Mouse (Mus musculus) G1E (cell line): ENCODE results near the gene Surf1. TPM values are rescaled to one million over a fixed set of nuclear protein-coding genes. Genes with fewer than 3 reads are reported as not detected.

Experiments
- ATAC-seq: 2 replicates; pipeline ENCODE4 v1.8.0; 2016; ENCODE audit warnings: mild to moderate bottlenecking; ENCODE audit not compliant: insufficient number of reproducible peaks, poor library complexity, low FRiP score, severe bottlenecking; ENCODE audit errors: extremely low read depth
- DNase-seq: peaks from one replicate; pipeline ENCODE4 v3.0.0; 2012; ENCODE audit warnings: low spot score
- H3K27me3 ChIP-seq: 2 replicates; pipeline ENCODE4 v1.6.1; 2012; ENCODE audit warnings: mild to moderate bottlenecking, low read length, inconsistent platforms; ENCODE audit not compliant: insufficient read depth
- H3K36me3 ChIP-seq: replicated peaks from 2 replicates; pipeline ENCODE3; 2012; ENCODE audit warnings: mild to moderate bottlenecking, inconsistent platforms
- H3K4me1 ChIP-seq: 2 replicates; pipeline ENCODE4 v1.6.1; 2012; ENCODE audit warnings: low read depth, low read length, inconsistent platforms, mixed read lengths; ENCODE audit not compliant: insufficient read depth
- H3K4me3 ChIP-seq: 2 replicates; pipeline ENCODE4 v1.5.1; 2012; ENCODE audit warnings: low read depth, mild to moderate bottlenecking, inconsistent platforms, low read length, moderate library complexity, mixed read lengths
- H3K9me3 ChIP-seq: replicated peaks from 2 replicates; pipeline ENCODE4 v1.6.1; 2012; ENCODE audit warnings: inconsistent platforms
- CTCF ChIP-seq: IDR thresholded peaks from 2 replicates; pipeline ENCODE4 v1.5.1; 2012; ENCODE audit warnings: low read depth, low read length, inconsistent platforms, mixed read lengths
- GATA1 ChIP-seq: IDR thresholded peaks from 2 replicates; pipeline ENCODE4 v1.6.1; 2012; ENCODE audit warnings: borderline replicate concordance, low read length, inconsistent platforms, mixed read lengths
- GATA2 ChIP-seq: IDR thresholded peaks from 2 replicates; pipeline ENCODE4 v1.6.1; 2012; ENCODE audit warnings: low read depth, low read length, inconsistent platforms, borderline replicate concordance
- POLR2AphosphoS5 ChIP-seq: IDR thresholded peaks from 2 replicates; pipeline ENCODE4 v1.6.1; 2012; ENCODE audit warnings: low read depth, low read length, inconsistent platforms; ENCODE audit not compliant: insufficient replicate concordance
- TAL1 ChIP-seq: conservative IDR thresholded peaks from 2 replicates; pipeline ENCODE4 v1.6.1; 2012; ENCODE audit warnings: low read depth, low read length, inconsistent platforms, mixed read lengths
- polyA plus RNA-seq: library from polyadenylated mRNA; stranded (reverse); fragments of >175 nt; gene quantifications from 2 replicates; pipeline ENCODE4 v1.2.3, GENCODE M21; 2012
- total RNA-seq, 2 experiments: library from RNA; stranded (forward) in 1 of 2; stranded (reverse) in 1 of 2; fragments of 200-1000 nt in 1 of 2; fragments of >200 nt in 1 of 2; fragmentation: Nextera tagmentation in 1 of 2; gene quantifications; 2 replicates each; pipeline ENCODE4 v1.2.3; 2014 to 2017

Gene Surf1
- total and polyA plus RNA-seq, 3 experiments: 38.1 to 119 (median 85.6) TPM

DNA sequence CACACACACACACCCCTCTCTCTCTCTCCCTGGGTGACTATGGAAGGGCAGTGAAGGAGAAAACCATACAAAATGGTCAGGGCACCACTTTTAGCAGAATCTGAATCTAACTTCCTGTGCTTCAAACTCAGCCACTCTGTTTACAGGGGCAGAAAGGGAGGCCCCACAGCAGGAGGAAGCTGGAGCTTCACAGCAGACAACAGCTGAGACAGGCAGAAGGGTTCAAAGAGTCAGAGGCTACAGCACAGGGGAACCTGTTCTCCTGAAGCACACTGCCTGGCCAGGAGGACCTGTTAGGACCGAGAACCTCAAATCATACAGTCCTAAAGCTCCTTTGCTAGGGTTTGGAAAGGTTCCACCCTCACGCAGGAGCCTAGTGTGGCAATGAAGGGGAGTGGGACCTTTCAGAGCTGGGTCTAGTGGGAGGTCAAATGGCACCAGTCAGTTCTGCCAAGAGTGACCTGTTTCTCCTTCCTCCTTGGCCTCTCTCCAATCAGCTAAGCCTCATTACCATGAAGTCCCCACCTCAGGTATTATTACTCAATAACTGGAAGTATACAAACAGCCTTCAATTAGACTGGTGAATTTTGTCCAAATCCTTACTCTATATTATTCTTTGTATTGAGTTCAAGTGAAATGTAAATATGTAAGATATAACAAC, 38.5 kb upstream of the Surf1 start:
- DNase-seq (no peak), ATAC-seq (no peak)
- no peak overlapping the region for H3K4me3 ChIP-seq
- TF ChIP-seq TAL1: no peak
- TF ChIP-seq GATA2: no peak
- TF ChIP-seq GATA1: no peak
- no peak for TF ChIP-seq POLR2AphosphoS5
- no peak for TF ChIP-seq CTCF
- no peaks in the 10 kb centered on the region for H3K9me3 ChIP-seq
- H3K27me3 ChIP-seq: no peaks in the 10 kb centered on the region
- peaks cover 95% of the 10 kb centered on the region for H3K36me3 ChIP-seq
- peaks cover 11% of the 10 kb centered on the region; the same call in 1 of the 2 replicates for H3K4me1 ChIP-seq

DNA sequence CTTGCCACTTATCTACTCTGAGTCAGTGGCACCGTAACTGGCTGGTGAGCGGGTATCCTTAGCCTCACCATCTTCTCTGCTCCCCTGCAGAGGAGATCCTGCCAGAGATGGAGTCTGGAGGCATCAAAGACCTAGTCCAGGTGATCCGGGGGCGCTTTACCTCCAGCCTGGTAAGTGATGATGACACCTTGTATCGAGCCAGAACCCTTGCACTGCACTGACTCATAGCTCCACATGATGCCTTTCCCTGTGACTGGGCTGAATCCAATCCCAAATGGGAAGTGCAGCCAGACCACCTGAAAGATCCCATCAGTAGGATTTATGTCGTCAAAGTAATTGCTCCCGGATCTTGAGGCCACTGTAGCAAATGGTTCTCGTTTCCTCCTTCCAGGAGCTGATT, 36.5 kb upstream of the Surf1 start:
- peaks cover 93% of the 10 kb centered on the region for H3K36me3 ChIP-seq
- TF ChIP-seq POLR2AphosphoS5: no peak
- no peak for TF ChIP-seq TAL1
- TF ChIP-seq GATA1: no peak
- TF ChIP-seq GATA2: no peak
- no peak for TF ChIP-seq CTCF
- H3K27me3 ChIP-seq: no peaks in the 10 kb centered on the region
- H3K4me1 ChIP-seq: peaks cover 7% of the 10 kb centered on the region; the same call in 1 of the 2 replicates
- ATAC-seq (no peak), DNase-seq (no peak)
- no peaks in the 10 kb centered on the region for H3K9me3 ChIP-seq
- H3K4me3 ChIP-seq: no peak overlapping the region

DNA sequence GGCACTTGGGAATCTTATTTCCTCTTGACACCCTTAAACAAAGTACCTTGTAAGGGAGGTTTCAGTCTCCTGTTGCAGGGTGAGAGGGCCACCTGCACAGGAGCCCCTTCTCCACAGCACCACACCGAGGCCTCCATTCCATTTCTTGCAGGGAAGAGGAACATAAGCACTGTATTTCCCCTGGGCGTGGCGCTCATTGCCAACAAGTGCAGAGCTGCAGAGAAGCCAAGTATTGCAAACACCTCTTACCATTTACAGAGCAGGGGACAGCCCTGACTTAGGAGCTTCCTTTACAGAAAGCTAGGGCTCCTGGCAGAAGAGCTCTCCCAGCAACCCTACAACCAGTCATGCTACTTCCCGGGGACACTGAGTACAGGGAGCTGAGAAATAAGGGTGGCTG, 35.9 kb upstream of the Surf1 start:
- no peak for DNase-seq
- no peaks in the 10 kb centered on the region for H3K9me3 ChIP-seq
- peaks cover 93% of the 10 kb centered on the region for H3K36me3 ChIP-seq
- H3K4me3 ChIP-seq: no peak overlapping the region
- no peak for ATAC-seq
- H3K4me1 ChIP-seq: peaks cover 7% of the 10 kb centered on the region; the same call in 1 of the 2 replicates
- TF ChIP-seq GATA2 (no peak), TAL1 (no peak), CTCF (no peak), GATA1 (no peak), POLR2AphosphoS5 (no peak)
- no peaks in the 10 kb centered on the region for H3K27me3 ChIP-seq

DNA sequence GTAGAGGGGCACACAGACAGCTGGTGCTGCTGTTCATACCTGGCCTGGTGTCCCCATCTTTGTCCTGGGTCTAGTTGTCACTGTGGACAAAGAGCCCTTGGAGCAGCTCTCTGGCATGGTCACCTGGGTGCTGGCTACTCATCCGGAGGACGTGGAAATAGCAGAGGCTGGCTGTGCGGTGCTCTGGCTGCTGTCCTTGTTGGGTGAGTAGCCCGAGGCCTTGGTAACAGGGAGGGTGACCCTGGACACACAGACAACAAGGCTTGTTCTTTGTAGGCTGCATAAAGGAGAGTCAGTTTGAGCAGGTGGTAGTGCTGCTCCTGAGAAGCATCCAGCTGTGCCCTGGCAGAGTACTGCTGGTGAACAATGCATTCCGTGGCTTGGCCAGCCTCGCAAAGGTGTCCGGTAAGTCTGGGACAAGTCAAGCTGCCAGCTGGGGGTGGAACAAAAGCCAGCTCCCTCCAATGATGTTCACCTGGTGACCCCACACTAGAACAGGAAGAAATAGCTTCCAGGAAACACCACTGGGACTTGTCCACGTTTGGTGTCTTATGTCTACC, 35.1 kb upstream of the Surf1 start:
- Histone ChIP-seq H3K4me3 (no peak overlapping the region), H3K9me3 (no peaks in the 10 kb centered on the region), H3K27me3 (no peaks in the 10 kb centered on the region; the same call in 1 of the 2 replicates), H3K4me1 (peaks cover 7% of the 10 kb centered on the region; the same call in 1 of the 2 replicates), H3K36me3 (peaks cover 93% of the 10 kb centered on the region)
- ATAC-seq: no peak
- no peak for DNase-seq
- TF ChIP-seq GATA2 (no peak), CTCF (no peak), TAL1 (no peak), POLR2AphosphoS5 (no peak), GATA1 (no peak)

DNA sequence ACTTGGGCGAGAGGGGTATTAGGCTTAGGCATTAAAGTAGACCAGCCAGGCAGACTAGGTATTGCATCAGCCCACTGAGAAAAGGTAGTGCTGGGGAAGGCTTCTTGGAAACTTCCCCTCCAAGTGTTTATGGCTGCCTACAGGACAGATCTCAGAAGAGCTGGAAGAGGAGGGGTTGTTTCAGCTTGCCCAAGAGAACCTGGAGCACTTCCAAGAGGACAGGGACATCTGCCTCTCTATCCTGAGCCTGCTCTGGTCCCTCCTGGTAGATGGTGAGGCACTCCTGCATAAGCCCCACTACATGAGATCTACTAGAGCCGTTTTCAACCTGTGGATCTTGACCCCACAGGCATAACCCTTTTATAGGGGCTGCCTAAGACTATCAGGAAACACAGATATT, 34.1 kb upstream of the Surf1 start:
- no peak overlapping the region for H3K4me3 ChIP-seq
- ATAC-seq (no peak), DNase-seq (no peak)
- H3K27me3 ChIP-seq: peaks cover 3% of the 10 kb centered on the region
- TF ChIP-seq GATA1 (no peak), GATA2 (no peak), TAL1 (no peak), POLR2AphosphoS5 (no peak), CTCF (no peak)
- no peaks in the 10 kb centered on the region for H3K9me3 ChIP-seq
- H3K4me1 ChIP-seq: peaks cover 7% of the 10 kb centered on the region; the same call in 1 of the 2 replicates
- H3K36me3 ChIP-seq: peaks cover 84% of the 10 kb centered on the region

DNA sequence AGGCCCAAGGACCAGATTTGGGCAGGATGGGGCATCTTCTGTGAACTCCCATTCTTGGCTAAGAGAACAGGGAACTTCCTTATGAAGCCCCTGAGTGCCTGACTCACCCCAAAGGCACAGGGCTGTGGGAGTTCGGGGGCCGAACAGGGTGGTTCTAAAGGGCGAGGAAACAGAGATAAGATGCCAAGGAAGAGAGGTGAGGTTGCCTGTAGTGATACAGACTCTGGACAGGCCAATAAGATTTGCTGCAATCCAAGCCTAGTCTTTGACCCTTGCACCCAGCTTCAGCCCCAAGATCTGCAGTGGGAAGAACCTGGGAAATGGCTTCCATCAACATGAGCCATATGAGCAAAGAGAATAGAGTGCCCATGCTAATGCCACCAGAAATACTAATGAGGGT, 26.9 kb upstream of the Surf1 start:
- H3K4me3 ChIP-seq: no peak overlapping the region
- ATAC-seq (no peak), DNase-seq (no peak)
- H3K27me3 ChIP-seq: peaks cover 59% of the 10 kb centered on the region
- peaks cover 17% of the 10 kb centered on the region for H3K36me3 ChIP-seq
- no peaks in the 10 kb centered on the region for H3K9me3 ChIP-seq
- H3K4me1 ChIP-seq: peaks cover 6% of the 10 kb centered on the region
- TF ChIP-seq GATA1 (no peak), CTCF (no peak), GATA2 (no peak), POLR2AphosphoS5 (no peak), TAL1 (no peak)
